Mouse (Mus musculus) embryo, embryonic 11 days (tissue): ENCODE measurements around the gene Acy3.

Experiments
- DNase-seq: peaks from one replicate; pipeline ENCODE4 v3.0.0-alpha.2; 2015

Gene Acy3

GRCm38 (mm10) chr19:3975866-3976265 lies 10.5 kb upstream of the Acy3 start:
- DNase-seq, result no peak

- peak; percentile 89 for DNase-seq
Measured at GRCm38 (mm10) chr19:3980309-3980708, 6.1 kb upstream of the Acy3 start.

GRCm38 (mm10) chr19:3980917-3981316 lies 5.5 kb upstream of the Acy3 start:
- DNase-seq, result no peak

- peak; percentile 31 for DNase-seq
Measured at GRCm38 (mm10) chr19:3983527-3984200, 2.7 kb upstream of the Acy3 start.

- peak; percentile 59 for DNase-seq
Measured at GRCm38 (mm10) chr19:3985261-3985681, 1.1 kb upstream of the Acy3 start.

GRCm38 (mm10) chr19:3988066-3988465 lies 1.7 kb downstream of the Acy3 start:
- no peak for DNase-seq

GRCm38 (mm10) chr19:3988750-3989149 lies 2.4 kb downstream of the Acy3 start:
- no peak for DNase-seq

GRCm38 (mm10) chr19:3990804-3991203 lies 4.4 kb downstream of the Acy3 start:
- DNase-seq, result no peak

GRCm38 (mm10) chr19:3991562-3991961 lies 5.2 kb downstream of the Acy3 start:
- no peak for DNase-seq

GRCm38 (mm10) chr19:3991966-3992365 lies 5.6 kb downstream of the Acy3 start:
- DNase-seq, result no peak

- DNase-seq, result no peak
Measured at GRCm38 (mm10) chr19:3992416-3992815, 6.0 kb downstream of the Acy3 start, which contains the start of gene Tbx10. Gene Tbx10, plus strand, starts transcription at chr19:3992752.

GRCm38 (mm10) chr19:3994932-3995331 lies 8.6 kb downstream of the Acy3 start:
- no peak for DNase-seq

- DNase-seq, result no peak
Measured at GRCm38 (mm10) chr19:3995505-3995904, 9.1 kb downstream of the Acy3 start.

- DNase-seq, result no peak
Measured at GRCm38 (mm10) chr19:3996106-3996505, 9.7 kb downstream of the Acy3 start.

GRCm38 (mm10) chr19:3996747-3997146 lies 10.4 kb downstream of the Acy3 start:
- DNase-seq, result no peak

- no peak for DNase-seq
Measured at GRCm38 (mm10) chr19:3997231-3997630, 10.9 kb downstream of the Acy3 start.

- DNase-seq, result no peak
Measured at GRCm38 (mm10) chr19:3998335-3998734, 12.0 kb downstream of the Acy3 start.

GRCm38 (mm10) chr19:3999121-3999730 lies 12.9 kb downstream of the Acy3 start:
- DNase-seq, result no peak

GRCm38 (mm10) chr19:4000119-4000900 lies 13.9 kb downstream of the Acy3 start, which contains the start of the genes Nudt8 and Gm49405:
Gene Nudt8, plus strand, starts transcription at chr19:4000580.
Gene Gm49405, plus strand, starts transcription at chr19:4000626.
- DNase-seq, result peak; percentile 98

GRCm38 (mm10) chr19:4000949-4001525 lies 14.7 kb downstream of the Acy3 start:
- DNase-seq, result peak; percentile 24

GRCm38 (mm10) chr19:4001752-4002151 lies 15.4 kb downstream of the Acy3 start:
- DNase-seq, result no peak

- no peak for DNase-seq
Measured at GRCm38 (mm10) chr19:4003112-4003511, 16.7 kb downstream of the Acy3 start, which contains the start of gene Doc2g. Gene Doc2g, plus strand, starts transcription at chr19:4003313.

- no peak for DNase-seq
Measured at GRCm38 (mm10) chr19:4003641-4004040, 17.3 kb downstream of the Acy3 start.
